Mouse (Mus musculus) thymus, adult 2 months (tissue): ENCODE measurements around the gene Ift140. TPM values are rescaled to one million over a fixed set of nuclear protein-coding genes. Genes with fewer than 3 reads are reported as not detected.

Experiments
- DNase-seq: peaks from one replicate; pipeline ENCODE4 v3.0.0; 2021
- H3K27ac ChIP-seq: fragments of 200-500 bp; 2 replicates; pipeline ENCODE4 v1.5.1; 2012; ENCODE audit warnings: low read length, control low read depth; ENCODE audit not compliant: control insufficient read depth, insufficient read depth
- H3K27me3 ChIP-seq: fragments of 200-500 bp; 2 replicates; pipeline ENCODE4 v1.6.1; 2012; ENCODE audit warnings: mild to moderate bottlenecking, low read length, moderate library complexity, mixed read lengths; ENCODE audit not compliant: control insufficient read depth, insufficient read depth
- H3K36me3 ChIP-seq: fragments of 200-500 bp; 2 replicates; pipeline ENCODE4 v1.6.1; 2012; ENCODE audit warnings: mild to moderate bottlenecking, low read length, moderate library complexity; ENCODE audit not compliant: control insufficient read depth, insufficient read depth
- H3K4me1 ChIP-seq: fragments of 200-500 bp; replicated peaks from 2 replicates; pipeline ENCODE4 v1.6.1; 2012; ENCODE audit warnings: low read length; ENCODE audit not compliant: control insufficient read depth, insufficient read depth
- H3K4me3 ChIP-seq: fragments of 200-500 bp; 2 replicates; pipeline ENCODE4 v1.5.1; 2012; ENCODE audit warnings: mild to moderate bottlenecking, low read length, control low read depth, moderate library complexity; ENCODE audit not compliant: control insufficient read depth, insufficient read depth
- CTCF ChIP-seq: fragments of 200-500 bp; IDR thresholded peaks from 2 replicates; pipeline ENCODE4 v1.5.1; 2012; ENCODE audit warnings: mild to moderate bottlenecking, control low read depth, low read length, moderate library complexity, borderline replicate concordance; ENCODE audit not compliant: control insufficient read depth, poor library complexity, insufficient read depth; ENCODE audit errors: extremely low read depth
- POLR2A ChIP-seq: fragments of 200-500 bp; IDR thresholded peaks from 2 replicates; pipeline ENCODE4 v1.6.1; 2012; ENCODE audit warnings: mild to moderate bottlenecking, low read length, control low read depth, moderate library complexity; ENCODE audit not compliant: control insufficient read depth, poor library complexity, insufficient read depth; ENCODE audit errors: extremely low read depth
- WGBS: fragments of 180-500 bp; shearing (Covaris S2); methylation state at CpG from one replicate; pipeline ENCODE4 v1.1.7; 2018; 5-methylcytosine and 5-hydroxymethylcytosine counted together
- polyA plus RNA-seq: library from polyadenylated mRNA; depleted of rRNA; stranded (reverse); fragments of >200 nt; gene quantifications from 2 replicates; pipeline ENCODE4 v1.2.3, GENCODE M21; 2012

Gene Ift140
- polyA plus RNA-seq, 1 experiment: 17.0 TPM

DNA sequence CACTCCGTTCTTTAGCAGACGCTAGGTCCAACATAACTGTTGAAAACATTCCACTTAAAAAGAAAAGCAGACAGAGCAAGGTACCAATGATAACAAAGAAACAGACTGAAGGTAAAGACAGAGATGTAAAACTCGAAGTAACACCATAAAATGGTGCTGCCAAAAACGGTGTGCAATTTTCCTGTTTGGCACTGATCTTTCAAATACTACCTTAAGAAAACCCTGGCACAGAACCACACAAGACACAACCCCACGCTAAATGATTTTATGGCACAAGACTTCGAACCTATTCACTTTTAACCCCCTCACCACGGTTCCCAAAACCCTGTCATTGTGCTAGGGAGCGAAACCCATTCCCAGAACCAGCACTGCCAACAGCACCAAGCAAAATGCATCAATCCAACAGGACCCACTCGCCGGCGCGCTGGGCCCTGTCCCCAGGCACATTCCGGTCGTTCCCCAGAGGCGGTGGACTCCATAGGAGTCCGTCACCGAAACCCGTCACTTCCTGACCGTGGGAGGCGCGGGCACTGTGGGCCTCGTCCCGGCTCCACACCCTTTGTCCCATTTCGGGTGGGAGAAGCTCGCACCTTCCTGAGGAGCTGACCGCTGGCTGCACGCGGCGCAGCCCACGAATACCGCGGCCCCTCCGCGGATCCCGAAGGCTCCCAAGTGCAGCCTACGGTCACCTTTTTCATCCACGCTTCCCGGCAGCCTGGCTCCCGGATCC lies 879 bp upstream of the Ift140 start:
- 0% methylated on average over 39 of the region's 39 CpGs for WGBS
- no peak overlapping the region for H3K27ac ChIP-seq
- H3K4me3 ChIP-seq: peak overlapping the region; percentile 58
- DNase-seq: peak; percentile 30
- H3K27me3 ChIP-seq: no peaks in the 10 kb centered on the region
- H3K36me3 ChIP-seq: peaks cover 9% of the 10 kb centered on the region; the same call in 1 of the 2 replicates
- TF ChIP-seq POLR2A (no peak), CTCF (no peak)
- H3K4me1 ChIP-seq: no peaks in the 10 kb centered on the region; the same call in 1 of the 2 replicates

GRCm38 (mm10) chr17:25016292-25017132 lies 627 bp downstream of the Ift140 start:
- no peaks in the 10 kb centered on the region for H3K27me3 ChIP-seq
- H3K27ac ChIP-seq: peak overlapping the region; percentile 56
- H3K4me3 ChIP-seq: peak overlapping the region; percentile 62
- WGBS: under 1% methylated on average over 55 of the region's 55 CpGs
- peak; percentile 58 for DNase-seq
- 0 out of 2 replicates have a peak, but pooled peaks cover 1% of the 10 kb centered on the region for H3K36me3 ChIP-seq
- TF ChIP-seq CTCF (peak; percentile 56; the same call in 1 of the 2 replicates), POLR2A (0 out of 2 replicates have a peak, but pooled peaks have one; percentile 38)
- no peaks in the 10 kb centered on the region; the same call in 1 of the 2 replicates for H3K4me1 ChIP-seq

DNA sequence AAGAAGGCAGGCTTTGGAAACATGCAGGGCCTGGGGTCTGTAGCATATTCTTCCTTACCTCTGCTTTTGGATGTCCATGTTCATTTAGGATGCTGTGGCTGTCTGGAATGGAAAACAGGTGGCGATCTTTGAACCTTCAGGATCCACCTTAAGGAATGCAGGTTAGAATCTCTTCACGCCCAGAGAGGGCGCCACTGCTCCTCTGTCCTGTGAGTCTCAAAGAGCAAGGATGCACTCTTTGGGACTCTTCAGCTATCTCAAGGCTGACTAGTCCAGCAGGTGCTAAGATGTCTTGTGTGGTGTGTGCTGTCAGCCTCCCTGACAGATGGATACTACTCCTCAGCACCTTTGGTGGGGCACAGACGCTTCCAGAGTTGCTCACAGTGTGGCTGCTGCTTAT lies 20.3 kb downstream of the Ift140 start:
- Histone ChIP-seq H3K4me3 (no peak overlapping the region), H3K27ac (no peak overlapping the region), H3K4me1 (no peaks in the 10 kb centered on the region), H3K27me3 (no peaks in the 10 kb centered on the region), H3K36me3 (no peaks in the 10 kb centered on the region; the same call in 1 of the 2 replicates)
- 95% methylated on average over 4 of the region's 4 CpGs for WGBS
- no peak for TF ChIP-seq CTCF
- no peak for TF ChIP-seq POLR2A
- DNase-seq: no peak

GRCm38 (mm10) chr17:25044879-25045278 lies 29.0 kb downstream of the Ift140 start:
- DNase-seq: no peak
- H3K36me3 ChIP-seq: no peaks in the 10 kb centered on the region
- no peak overlapping the region for H3K27ac ChIP-seq
- 48% methylated on average over 7 of the region's 7 CpGs for WGBS
- TF ChIP-seq POLR2A: no peak
- TF ChIP-seq CTCF: no peak
- H3K27me3 ChIP-seq: no peaks in the 10 kb centered on the region
- no peak overlapping the region for H3K4me3 ChIP-seq
- no peaks in the 10 kb centered on the region for H3K4me1 ChIP-seq

DNA sequence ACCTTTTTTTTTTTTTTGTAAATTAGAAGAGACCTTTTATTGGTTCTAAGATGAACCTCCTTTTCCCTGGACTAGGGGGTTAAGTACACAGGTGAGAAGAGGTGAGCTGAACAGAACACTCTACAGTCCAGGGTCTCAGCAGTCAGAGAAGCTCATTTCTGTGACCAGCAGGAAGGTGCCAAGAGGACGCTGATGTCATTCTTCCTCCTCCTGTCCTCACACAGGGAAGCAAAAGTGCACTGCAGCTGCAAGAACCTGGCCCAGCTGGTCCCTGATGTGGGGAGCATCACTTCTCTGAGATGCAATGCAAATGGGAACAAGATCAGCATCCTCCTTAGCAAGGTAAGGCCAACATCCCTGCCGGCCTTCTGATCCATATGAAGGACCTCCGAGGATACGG lies 29.4 kb downstream of the Ift140 start:
- 93% methylated on average over 4 of the region's 4 CpGs for WGBS
- TF ChIP-seq POLR2A (no peak), CTCF (no peak)
- no peak for DNase-seq
- H3K36me3 ChIP-seq: no peaks in the 10 kb centered on the region
- no peaks in the 10 kb centered on the region for H3K27me3 ChIP-seq
- no peak overlapping the region for H3K4me3 ChIP-seq
- no peak overlapping the region for H3K27ac ChIP-seq
- no peaks in the 10 kb centered on the region for H3K4me1 ChIP-seq

GRCm38 (mm10) chr17:25047143-25047542 lies 31.3 kb downstream of the Ift140 start:
- Histone ChIP-seq H3K4me1 (no peaks in the 10 kb centered on the region), H3K27me3 (no peaks in the 10 kb centered on the region), H3K4me3 (no peak overlapping the region), H3K27ac (no peak overlapping the region), H3K36me3 (no peaks in the 10 kb centered on the region)
- 93% methylated on average over 6 of the region's 6 CpGs for WGBS
- DNase-seq: no peak
- TF ChIP-seq CTCF (no peak), POLR2A (no peak)
